Mouse (Mus musculus) CH12.LX (cell line): ENCODE measurements around the gene Fam117a.

Experiments
- CTCF ChIP-seq, 2 experiments: IDR thresholded peaks in 1 of 2; conservative IDR thresholded peaks in 1 of 2; 2 replicates each; pipeline ENCODE4 v1.5.1; 2011 to 2012; ENCODE audit warnings: low read depth in 2 of 2, low read length in 2 of 2, improper control_type of control experiment in 1 of 2, inconsistent platforms in 1 of 2, mild to moderate bottlenecking in 1 of 2, moderate library complexity in 1 of 2
- EP300 ChIP-seq: IDR thresholded peaks from 2 replicates; pipeline ENCODE4 v1.6.1; 2011; ENCODE audit warnings: low read length, improper control_type of control experiment
- HCFC1 ChIP-seq: IDR thresholded peaks from 2 replicates; pipeline ENCODE4 v1.6.1; 2012; ENCODE audit warnings: low read depth, mild to moderate bottlenecking, inconsistent platforms, low read length, improper control_type of control experiment
- MAX ChIP-seq: IDR thresholded peaks from 2 replicates; pipeline ENCODE4 v1.6.1; 2011; ENCODE audit warnings: low read length, improper control_type of control experiment
- MYC ChIP-seq: IDR thresholded peaks from 2 replicates; pipeline ENCODE4 v1.6.1; 2011; ENCODE audit warnings: low read depth, mild to moderate bottlenecking, improper control_type of control experiment, low read length
- NRF1 ChIP-seq: IDR thresholded peaks from 2 replicates; pipeline ENCODE4 v1.6.1; 2014; ENCODE audit warnings: low read depth, mild to moderate bottlenecking, inconsistent platforms, low read length, improper control_type of control experiment, moderate library complexity
- POLR2A ChIP-seq: IDR thresholded peaks from 2 replicates; pipeline ENCODE4 v1.6.1; 2011; ENCODE audit warnings: low read depth, mild to moderate bottlenecking, improper control_type of control experiment, low read length
- RCOR1 ChIP-seq: conservative IDR thresholded peaks from 2 replicates; pipeline ENCODE4 v1.6.1; 2012; ENCODE audit warnings: low read depth, mild to moderate bottlenecking, inconsistent platforms, low read length, improper control_type of control experiment
- SMC3 ChIP-seq: IDR thresholded peaks from 2 replicates; pipeline ENCODE4 v1.6.1; 2011; ENCODE audit warnings: low read depth, low read length, improper control_type of control experiment
- TCF12 ChIP-seq: IDR thresholded peaks from 2 replicates; pipeline ENCODE4 v1.6.1; 2014; ENCODE audit warnings: low read depth, mild to moderate bottlenecking, inconsistent platforms, low read length, improper control_type of control experiment
- UBTF ChIP-seq: IDR thresholded peaks from 2 replicates; pipeline ENCODE4 v1.6.1; 2012; ENCODE audit warnings: low read depth, mild to moderate bottlenecking, inconsistent platforms, low read length, improper control_type of control experiment, moderate library complexity
- USF1 ChIP-seq: IDR thresholded peaks from 2 replicates; pipeline ENCODE4 v1.6.1; 2014; ENCODE audit warnings: low read depth, mild to moderate bottlenecking, inconsistent platforms, low read length, improper control_type of control experiment
- ZC3H11A ChIP-seq: IDR thresholded peaks from 2 replicates; pipeline ENCODE4 v1.6.1; 2012; ENCODE audit warnings: low read depth, mild to moderate bottlenecking, inconsistent platforms, low read length, improper control_type of control experiment

DNA sequence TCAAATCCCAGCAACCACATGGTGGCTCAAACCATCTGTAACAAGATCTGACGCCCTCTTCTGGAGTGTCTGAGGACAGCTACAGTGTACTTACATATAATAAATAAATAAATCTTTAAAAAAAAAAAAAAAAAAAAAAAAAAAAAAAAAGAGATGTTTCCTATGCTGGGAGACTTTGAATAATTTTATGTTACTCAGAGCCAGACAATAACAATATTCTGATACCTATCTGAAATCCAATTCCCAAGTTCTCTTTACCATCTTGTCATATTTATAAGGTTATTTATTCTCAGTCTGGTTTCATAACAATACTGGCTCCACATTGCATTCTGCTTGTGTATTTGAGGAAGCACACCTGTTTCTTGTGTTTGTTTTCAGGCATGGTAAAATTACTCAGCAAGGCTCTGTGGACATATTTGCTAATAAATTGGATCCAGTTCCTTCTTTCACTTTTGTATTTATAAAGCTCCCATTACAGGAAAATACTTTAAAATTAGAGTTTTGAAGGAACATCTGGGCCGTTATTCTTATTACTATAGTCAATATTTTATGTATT, 84.1 kb downstream of the Fam117a start:
- TF ChIP-seq POLR2A: no peak
- TF ChIP-seq TCF12: no peak
- TF ChIP-seq CTCF (conservative IDR thresholded peaks at IDR 0.05 in 1 of 2, IDR thresholded peaks at IDR 0.05 in 1 of 2; ENCODE audit: low read depth in 2 of 2, low read length in 2 of 2): no peak
- no peak for TF ChIP-seq EP300
- TF ChIP-seq HCFC1: no peak
- TF ChIP-seq RCOR1: no peak
- TF ChIP-seq ZC3H11A: no peak
- no peak for TF ChIP-seq UBTF
- no peak for TF ChIP-seq SMC3
- no peak for TF ChIP-seq MYC
- TF ChIP-seq MAX: no peak
- TF ChIP-seq NRF1: no peak
- no peak for TF ChIP-seq USF1
